In genomic region chr2:104111170-104111797, GRCm38 (mm10) we compare ENCODE assay signal across 20 mouse cellular contexts. TPM values are rescaled to one million over a fixed set of nuclear protein-coding genes. Genes with fewer than 3 reads are reported as not detected.
"Had no signal": no experiment of that assay in that cellular context is flagged by ENCODE, and none has a peak within 500 bp of the region (broad histone marks: within the 10 kb centered on the region; RNA-seq: fewer than 3 reads in every experiment).

No protein-coding gene starts in this region.

RNA-seq across cellular contexts. Expression of gene A930018P22Rik, which starts 11.3 kb away (rescaled TPM):
- polyA plus RNA-seq: embryonic facial prominence, embryonic 10.5 days; embryonic facial prominence, embryonic 11.5 days; embryonic facial prominence, embryonic 12.5 days; embryonic facial prominence, embryonic 13.5 days; embryonic facial prominence, embryonic 14.5 days; embryonic facial prominence, embryonic 15.5 days; forebrain, embryonic 10.5 days; forebrain, embryonic 11.5 days; forebrain, embryonic 12.5 days; forebrain, embryonic 13.5 days; forebrain, embryonic 14.5 days; forebrain, embryonic 15.5 days; forebrain, embryonic 16.5 days; forebrain, postnatal 0 days; heart, adult 2 months had no signal

RNA-seq across cellular contexts. Expression of gene Gm10799, which starts 42.9 kb away (rescaled TPM):
- polyA plus RNA-seq: cerebellum, adult 2 months; cortical plate, adult 2 months; embryonic facial prominence, embryonic 10.5 days; embryonic facial prominence, embryonic 11.5 days; embryonic facial prominence, embryonic 12.5 days; embryonic facial prominence, embryonic 13.5 days; embryonic facial prominence, embryonic 14.5 days; embryonic facial prominence, embryonic 15.5 days; erythroblast, embryonic 14.5 days; forebrain, embryonic 10.5 days; forebrain, embryonic 11.5 days; forebrain, embryonic 12.5 days; forebrain, embryonic 13.5 days; forebrain, embryonic 14.5 days; forebrain, embryonic 15.5 days; forebrain, embryonic 16.5 days; forebrain, postnatal 0 days; frontal cortex, adult 2 months; gonadal fat pad, adult 2 months; heart, adult 2 months had no signal

RNA-seq across cellular contexts. Expression of gene Gm10912, which starts 45.7 kb away (rescaled TPM):
- polyA plus RNA-seq: embryonic facial prominence, embryonic 10.5 days; embryonic facial prominence, embryonic 11.5 days; embryonic facial prominence, embryonic 12.5 days; embryonic facial prominence, embryonic 14.5 days; erythroblast, embryonic 14.5 days; forebrain, embryonic 10.5 days; forebrain, embryonic 11.5 days; forebrain, embryonic 12.5 days; forebrain, embryonic 13.5 days; forebrain, embryonic 14.5 days; forebrain, embryonic 15.5 days; forebrain, embryonic 16.5 days; forebrain, postnatal 0 days had no signal
